Mouse (Mus musculus) CH12.LX (cell line): Measurements from ENCODE around the gene Samd1. TPM values are rescaled to one million over a fixed set of nuclear protein-coding genes. Genes with fewer than 3 reads are reported as not detected.

Experiments used
- DNase-seq: peaks from one replicate; pipeline ENCODE4 v3.0.0-alpha.2; 2013; ENCODE audit errors: extremely low read depth
- H3K27ac ChIP-seq: 2 replicates; pipeline ENCODE4 v1.5.1; 2012; ENCODE audit warnings: low read depth, mild to moderate bottlenecking, control low read depth, moderate library complexity; ENCODE audit not compliant: insufficient read depth
- H3K27me3 ChIP-seq: replicated peaks from 2 replicates; pipeline ENCODE3; 2012; ENCODE audit warnings: inconsistent platforms
- H3K36me3 ChIP-seq, 2 experiments: replicated peaks in 1 of 2; 2 replicates each; pipeline versions ENCODE3 to v1.6.1; 2012; ENCODE audit warnings: inconsistent platforms in 1 of 2, low read length in 1 of 2, mild to moderate bottlenecking in 1 of 2, mixed read lengths in 1 of 2, moderate library complexity in 1 of 2; ENCODE audit not compliant: control insufficient read depth in 1 of 2, insufficient read depth in 1 of 2
- H3K4me1 ChIP-seq, 2 experiments: 2 replicates each; pipeline ENCODE4 v1.6.1; 2012; ENCODE audit warnings: inconsistent platforms in 1 of 2, moderate library complexity in 1 of 2; ENCODE audit not compliant: insufficient read depth in 2 of 2, control insufficient read depth in 1 of 2
- H3K4me2 ChIP-seq: 2 replicates; pipeline ENCODE4 v1.6.1; 2012; ENCODE audit warnings: low read depth, mild to moderate bottlenecking, control low read depth; ENCODE audit not compliant: poor library complexity, insufficient read depth, severe bottlenecking
- H3K4me3 ChIP-seq, 3 experiments: fragments of 150-350 bp in 1 of 3; sonication (generic) in 1 of 3; replicated peaks in 1 of 3; 2 replicates each; pipeline versions ENCODE3 to v1.5.1; 2011 to 2012; ENCODE audit warnings: low read depth in 2 of 3, low read length in 2 of 3, mild to moderate bottlenecking in 2 of 3, moderate library complexity in 2 of 3, control low read depth in 1 of 3, improper control_type of control experiment in 1 of 3, inconsistent platforms in 1 of 3, mixed read lengths in 1 of 3; ENCODE audit not compliant: poor library complexity in 1 of 3
- H3K79me2 ChIP-seq: replicated peaks from 2 replicates; pipeline ENCODE4 v1.6.1; 2012; ENCODE audit warnings: mild to moderate bottlenecking, moderate library complexity; ENCODE audit not compliant: control insufficient read depth, poor library complexity, insufficient read depth, severe bottlenecking; ENCODE audit errors: extremely low read depth
- H3K9ac ChIP-seq: 2 replicates; pipeline ENCODE4 v1.6.1; 2012; ENCODE audit warnings: low read depth, mild to moderate bottlenecking, control low read depth, moderate library complexity; ENCODE audit not compliant: insufficient read depth
- H3K9me3 ChIP-seq: replicated peaks from 2 replicates; pipeline ENCODE3; 2012; ENCODE audit warnings: low read length, inconsistent platforms, mixed read lengths
- BHLHE40 ChIP-seq: IDR thresholded peaks from 2 replicates; pipeline ENCODE4 v1.6.1; 2011; ENCODE audit warnings: mild to moderate bottlenecking, low read depth, low read length, improper control_type of control experiment
- CHD2 ChIP-seq: IDR thresholded peaks from 2 replicates; pipeline ENCODE4 v1.6.1; 2011; ENCODE audit warnings: low read length, improper control_type of control experiment
- CTCF ChIP-seq, 2 experiments: IDR thresholded peaks in 1 of 2; conservative IDR thresholded peaks in 1 of 2; 2 replicates each; pipeline ENCODE4 v1.5.1; 2011 to 2012; ENCODE audit warnings: low read depth in 2 of 2, low read length in 2 of 2, improper control_type of control experiment in 1 of 2, inconsistent platforms in 1 of 2, mild to moderate bottlenecking in 1 of 2, moderate library complexity in 1 of 2
- E2F4 ChIP-seq: IDR thresholded peaks from 2 replicates; pipeline ENCODE4 v1.6.1; 2011; ENCODE audit warnings: low read depth, low read length, improper control_type of control experiment; ENCODE audit not compliant: insufficient replicate concordance
- ELF1 ChIP-seq: IDR thresholded peaks from 2 replicates; pipeline ENCODE4 v1.6.1; 2014; ENCODE audit warnings: low read depth, mild to moderate bottlenecking, inconsistent platforms, low read length, improper control_type of control experiment
- HCFC1 ChIP-seq: IDR thresholded peaks from 2 replicates; pipeline ENCODE4 v1.6.1; 2012; ENCODE audit warnings: low read depth, mild to moderate bottlenecking, inconsistent platforms, low read length, improper control_type of control experiment
- JUND ChIP-seq: conservative IDR thresholded peaks from 2 replicates; pipeline ENCODE4 v1.6.1; 2011; ENCODE audit warnings: low read depth, low read length, improper control_type of control experiment
- MAFK ChIP-seq: IDR thresholded peaks from 2 replicates; pipeline ENCODE4 v1.6.1; 2011; ENCODE audit warnings: low read length, improper control_type of control experiment; ENCODE audit not compliant: insufficient replicate concordance
- MAX ChIP-seq: IDR thresholded peaks from 2 replicates; pipeline ENCODE4 v1.6.1; 2011; ENCODE audit warnings: low read length, improper control_type of control experiment
- MEF2A ChIP-seq: IDR thresholded peaks from 2 replicates; pipeline ENCODE4 v1.6.1; 2014; ENCODE audit warnings: low read depth, mild to moderate bottlenecking, inconsistent platforms, low read length, improper control_type of control experiment, borderline replicate concordance
- MYC ChIP-seq: IDR thresholded peaks from 2 replicates; pipeline ENCODE4 v1.6.1; 2011; ENCODE audit warnings: low read depth, mild to moderate bottlenecking, improper control_type of control experiment, low read length
- PAX5 ChIP-seq: IDR thresholded peaks from 2 replicates; pipeline ENCODE4 v1.6.1; 2012; ENCODE audit warnings: low read length, inconsistent platforms, mixed read lengths
- POLR2A ChIP-seq: IDR thresholded peaks from 2 replicates; pipeline ENCODE4 v1.6.1; 2011; ENCODE audit warnings: low read depth, mild to moderate bottlenecking, improper control_type of control experiment, low read length
- TBP ChIP-seq: conservative IDR thresholded peaks from 2 replicates; pipeline ENCODE4 v1.6.1; 2011; ENCODE audit warnings: low read depth, low read length, improper control_type of control experiment
- TCF12 ChIP-seq: IDR thresholded peaks from 2 replicates; pipeline ENCODE4 v1.6.1; 2014; ENCODE audit warnings: low read depth, mild to moderate bottlenecking, inconsistent platforms, low read length, improper control_type of control experiment
- USF2 ChIP-seq: conservative IDR thresholded peaks from 2 replicates; pipeline ENCODE4 v1.6.1; 2011; ENCODE audit warnings: low read depth, low read length, improper control_type of control experiment
- ZNF384 ChIP-seq: IDR thresholded peaks from 2 replicates; pipeline ENCODE4 v1.6.1; 2012; ENCODE audit warnings: low read depth, low read length, improper control_type of control experiment, inconsistent platforms
- dilution Hi-C: fragments of 300-500 bp; cut with MboI; formaldehyde crosslinking; loops from 2 replicates; pipeline ENCODE4 v1.14.3; 2020; ENCODE audit warnings: low sequenced_read_pairs; ENCODE audit not compliant: extremely low pct_unique_long_range_greater_than_20kb, extremely low pct_ligation_motif_present
- in situ Hi-C: fragments of 300-500 bp; cut with MboI; formaldehyde crosslinking; loops from 3 replicates; pipeline ENCODE4 v1.14.3; 2019; ENCODE audit warnings: low sequenced_read_pairs, low pct_ligation_motif_present, low pct_unique_long_range_greater_than_20kb, mixed read lengths
- polyA plus RNA-seq: library from polyadenylated mRNA; unstranded; fragments of >175 nt; gene quantifications from 2 replicates; pipeline ENCODE4 v1.2.1, GENCODE M21; 2012; ENCODE audit warnings: low read depth; ENCODE audit not compliant: insufficient read length
- total RNA-seq, 2 experiments: library from RNA; depleted of rRNA; stranded (reverse); fragments of 300-350 nt in 1 of 2; fragments of >200 nt in 1 of 2; gene quantifications; 2 replicates each; pipeline ENCODE4 v1.2.3; 2012 to 2014

The Samd1 gene
- total and polyA plus RNA-seq, 3 experiments = 42.1 to 54.5 (median 42.3) TPM

- no peak overlapping the region for H3K27ac ChIP-seq
- H3K36me3 ChIP-seq = peaks cover 19 to 39% of the 10 kb centered on the region in 2 experiments
- H3K9me3 ChIP-seq = no peaks in the 10 kb centered on the region
- no peaks in the 10 kb centered on the region for H3K27me3 ChIP-seq
- dilution Hi-C loops (no loop called here), in situ Hi-C loops (no loop called here)
- H3K4me3 ChIP-seq = no peak overlapping the region
- no peak overlapping the region for H3K9ac ChIP-seq
- no peak for DNase-seq
- H3K4me1 ChIP-seq = peaks cover 7 to 43% of the 10 kb centered on the region in 2 experiments
- H3K79me2 ChIP-seq = peaks cover 3% of the 10 kb centered on the region; the same call in 1 of the 2 replicates
- H3K4me2 ChIP-seq = no peak overlapping the region
- no peak for TF ChIP-seq BHLHE40
- no peak for TF ChIP-seq E2F4
- TF ChIP-seq JUND = no peak
- no peak for TF ChIP-seq MEF2A
- TF ChIP-seq HCFC1 = no peak
Observed at GRCm38 (mm10) chr8:83978200-83978599, 19.3 kb upstream of the Samd1 start.

GRCm38 (mm10) chr8:83980250-83980649 is 17.2 kb upstream of the Samd1 start:
- Histone ChIP-seq H3K27ac (no peak overlapping the region), H3K79me2 (no peaks in the 10 kb centered on the region), H3K36me3 (peaks cover 25 to 49% of the 10 kb centered on the region in 2 experiments), H3K4me1 (peaks cover 2 to 35% of the 10 kb centered on the region in 2 experiments; a peak in 3 of 4 replicates), H3K4me2 (no peak overlapping the region), H3K4me3 (no peak overlapping the region), H3K9ac (no peak overlapping the region), H3K9me3 (no peaks in the 10 kb centered on the region), H3K27me3 (no peaks in the 10 kb centered on the region)
- dilution Hi-C loops = no loop called here
- in situ Hi-C loops = no loop called here
- DNase-seq = no peak
- TF ChIP-seq TCF12 = no peak
- TF ChIP-seq HCFC1 = no peak
- TF ChIP-seq ZNF384 = no peak
- TF ChIP-seq JUND = no peak
- no peak for TF ChIP-seq PAX5
- TF ChIP-seq MAX = no peak
- TF ChIP-seq ELF1 = no peak
- no peak for TF ChIP-seq CHD2
- TF ChIP-seq POLR2A = no peak
- TF ChIP-seq CTCF (conservative IDR thresholded peaks at IDR 0.05 in 1 of 2, IDR thresholded peaks at IDR 0.05 in 1 of 2; ENCODE audit: low read depth in 2 of 2, low read length in 2 of 2) = no peak
- no peak for TF ChIP-seq MYC
- TF ChIP-seq USF2 = no peak
- no peak for TF ChIP-seq TBP
- no peak for TF ChIP-seq MEF2A
- TF ChIP-seq MAFK = no peak
